Mouse (Mus musculus) monocyte, adult 2 months (primary cell): ENCODE measurements around the gene Cdh4.

Source experiments
- DNase-seq, 2 experiments: peaks; one replicate each; pipeline ENCODE4 v3.0.0; 2022; ENCODE audit warnings: low spot score in 2 of 2, low read depth in 1 of 2

The Cdh4 gene

DNA sequence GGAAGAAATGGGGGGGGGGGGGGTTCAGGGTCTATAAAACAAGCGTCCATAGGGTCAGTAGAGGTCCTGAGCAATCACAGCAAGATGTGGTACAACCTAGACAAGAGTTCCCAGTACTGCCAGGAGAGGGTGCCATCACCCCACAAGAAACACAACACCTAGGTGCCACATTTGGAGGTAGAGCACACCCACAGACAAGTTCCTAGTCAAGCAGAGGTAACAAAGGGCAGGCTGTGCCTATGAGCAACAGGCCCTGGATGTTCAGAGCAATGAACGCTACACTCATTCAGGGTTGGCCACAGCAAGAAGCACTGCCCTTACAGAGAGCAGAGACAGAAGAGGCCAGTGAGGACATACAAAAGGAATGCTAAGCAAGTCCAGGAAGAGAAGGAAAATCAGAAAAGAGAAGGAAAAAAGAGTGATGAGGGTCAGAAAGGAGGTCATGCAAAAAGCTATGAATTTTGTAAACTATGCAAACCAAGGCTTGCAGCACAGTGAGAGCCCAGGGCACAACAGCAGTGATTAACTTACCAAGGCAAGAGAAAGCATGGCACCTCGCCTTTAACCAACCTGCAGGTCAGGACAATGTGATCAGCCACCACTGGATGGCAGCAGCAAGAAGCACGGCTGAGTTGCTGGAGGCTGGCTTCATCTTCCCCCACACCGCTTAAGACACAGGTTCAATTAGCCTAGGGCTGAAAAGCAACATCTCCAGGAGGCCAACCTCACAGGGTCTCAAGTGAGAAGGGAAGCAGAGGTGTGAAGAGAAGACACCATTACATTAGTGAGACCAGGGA lies 474.8 kb downstream of the Cdh4 start:
- no peak for DNase-seq

DNA sequence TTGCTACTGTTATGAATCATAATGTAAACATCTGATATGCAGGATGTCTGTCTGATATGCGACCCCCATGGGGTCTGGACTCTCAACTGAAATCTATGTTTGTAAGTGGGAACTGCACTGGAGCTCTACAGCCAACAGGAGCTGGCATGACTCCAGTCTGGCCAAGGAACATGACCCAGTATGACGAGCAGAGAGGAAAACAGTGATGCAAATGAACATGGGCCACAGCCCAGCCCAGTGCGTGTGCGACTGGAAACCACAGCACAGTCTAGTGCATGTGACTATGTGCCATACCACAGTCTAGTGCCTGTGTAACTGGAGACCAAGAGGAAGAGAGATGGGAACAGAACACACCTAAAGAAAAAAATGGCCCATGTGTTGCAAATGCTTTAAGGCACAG lies 477.8 kb downstream of the Cdh4 start:
- no peak for DNase-seq

DNA sequence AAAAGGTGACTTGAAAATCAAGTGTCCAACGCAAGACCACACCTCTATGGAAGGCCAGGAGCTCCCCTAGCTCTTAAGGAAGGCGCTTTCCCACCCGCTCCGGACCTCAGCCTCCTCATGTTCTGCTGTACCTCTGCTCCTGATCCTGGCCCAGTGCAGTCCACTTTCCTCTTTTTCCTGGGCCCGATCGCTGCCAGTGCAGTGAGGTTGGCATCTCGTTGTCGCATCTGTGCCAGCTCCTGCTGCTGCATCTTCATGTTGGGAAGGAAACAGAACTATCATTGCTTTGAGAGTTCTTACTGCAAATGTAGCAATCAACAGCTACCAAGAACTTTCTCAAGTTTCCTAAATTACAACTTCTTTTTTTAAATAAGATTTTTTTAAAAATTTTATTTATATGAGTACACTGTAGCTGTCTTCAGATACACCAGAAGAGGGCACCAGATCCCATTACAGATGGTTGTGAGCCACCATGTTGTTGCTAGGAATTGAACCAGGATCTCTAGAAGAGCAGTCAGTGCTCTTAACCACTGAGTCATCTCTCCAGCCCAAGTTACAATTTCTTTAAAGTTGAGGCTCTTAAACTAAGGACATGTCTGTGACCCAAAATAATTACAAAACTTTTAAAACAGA lies 478.9 kb downstream of the Cdh4 start:
- DNase-seq = no peak

DNA sequence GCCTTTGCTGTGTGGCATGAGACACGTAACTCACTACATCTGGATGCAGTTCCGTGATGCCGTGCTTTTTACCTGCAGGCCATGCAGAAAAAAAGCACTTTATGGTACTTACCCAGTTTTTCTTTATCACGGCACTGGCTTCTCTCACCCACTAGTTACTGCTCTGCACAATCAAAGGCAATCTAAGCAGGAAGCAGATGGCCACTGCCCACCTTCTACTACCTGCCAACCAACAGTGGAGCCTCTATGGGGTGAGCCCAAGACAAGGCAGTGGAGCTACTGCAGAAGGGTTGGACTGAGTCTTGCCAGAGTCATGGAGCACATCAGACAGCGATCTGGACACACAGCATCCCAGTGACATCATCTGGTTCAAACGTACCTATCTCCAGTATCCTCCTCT lies 481.8 kb downstream of the Cdh4 start:
- DNase-seq = no peak

DNA sequence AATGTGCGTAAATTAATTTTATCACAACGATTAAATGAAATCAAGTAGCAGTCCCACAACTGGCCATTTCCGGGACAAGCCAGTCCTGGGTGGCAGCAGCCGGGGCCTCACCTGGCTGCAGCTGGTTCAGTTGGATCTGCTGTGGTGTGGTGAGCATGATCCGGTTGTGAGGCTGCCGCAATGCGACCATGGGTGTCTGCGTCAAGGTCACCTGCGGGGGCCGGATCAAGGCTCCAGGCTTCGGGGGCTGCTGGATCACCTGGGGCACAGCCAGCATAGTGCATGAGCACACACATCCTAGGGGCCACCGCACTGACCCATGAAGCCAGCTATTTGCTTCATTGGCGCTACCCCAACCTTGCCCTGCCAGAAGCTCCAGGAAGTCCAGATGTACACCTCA lies 486.9 kb downstream of the Cdh4 start:
- no peak for DNase-seq

- DNase-seq = no peak
These were observed 489.5 kb downstream of the Cdh4 start for GRCm38 (mm10) chr2:179931741-179932140.

GRCm38 (mm10) chr2:179934165-179934564 lies 491.9 kb downstream of the Cdh4 start:
- DNase-seq = no peak

DNA sequence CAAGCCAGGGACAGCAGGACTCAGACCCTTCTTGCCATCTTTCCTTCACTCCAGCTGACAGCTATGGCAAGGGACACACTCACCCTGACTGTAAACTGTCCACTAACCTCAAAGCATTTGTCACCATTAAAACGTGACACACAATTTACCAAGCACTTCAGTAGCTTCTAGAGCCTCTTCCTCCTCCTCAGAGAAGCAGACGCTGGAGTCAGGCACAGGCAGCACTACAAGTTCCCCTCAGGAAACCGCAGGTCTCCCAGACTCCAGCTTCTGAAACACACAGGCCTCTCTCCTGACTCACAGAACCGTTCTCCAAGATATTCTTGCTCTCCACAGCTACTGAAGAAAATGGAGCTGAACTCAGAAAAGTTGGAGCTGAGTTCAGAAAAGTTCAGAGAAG lies 494.9 kb downstream of the Cdh4 start:
- no peak for DNase-seq

GRCm38 (mm10) chr2:179941696-179942095 lies 499.5 kb downstream of the Cdh4 start:
- DNase-seq = no peak

DNA sequence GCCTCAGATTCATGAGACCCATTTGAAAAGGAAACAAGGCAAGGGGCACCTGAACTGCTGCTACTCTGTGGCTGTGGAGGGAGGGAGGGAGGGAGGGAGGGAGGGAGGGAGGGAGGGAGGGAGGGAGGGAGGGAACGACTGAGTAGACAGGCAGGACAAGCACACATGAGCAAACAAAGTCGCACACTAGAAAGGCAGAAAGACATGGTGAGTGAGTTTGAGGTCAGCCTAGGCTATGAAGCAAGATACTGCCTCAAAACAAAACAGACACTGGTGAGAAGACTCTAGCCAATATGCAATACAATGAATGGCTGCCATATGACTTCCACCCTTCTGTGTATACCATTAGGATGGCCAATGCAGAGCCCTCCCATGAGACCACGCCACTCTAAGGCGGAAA lies 502.8 kb downstream of the Cdh4 start:
- no peak for DNase-seq

DNA sequence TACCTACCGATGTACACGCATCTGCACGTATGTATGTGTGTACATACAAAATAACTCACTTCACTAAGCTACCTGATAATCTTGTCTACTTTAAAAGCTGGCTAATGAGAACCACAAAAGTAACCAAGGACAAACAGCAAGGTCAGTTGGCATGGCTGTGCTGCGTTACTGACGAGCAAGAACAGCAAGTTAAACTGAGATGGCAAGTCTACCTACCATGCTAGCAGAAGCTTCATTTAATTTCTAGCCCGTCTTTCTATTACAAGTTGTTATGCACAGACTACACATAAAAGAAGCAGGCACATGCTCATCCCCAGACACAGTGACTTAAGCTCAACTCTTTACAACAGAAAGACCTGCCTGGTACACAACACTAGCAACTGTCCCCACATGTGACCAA lies 504.3 kb downstream of the Cdh4 start:
- DNase-seq = no peak

GRCm38 (mm10) chr2:179947607-179948006 lies 505.4 kb downstream of the Cdh4 start:
- no peak for DNase-seq

DNA sequence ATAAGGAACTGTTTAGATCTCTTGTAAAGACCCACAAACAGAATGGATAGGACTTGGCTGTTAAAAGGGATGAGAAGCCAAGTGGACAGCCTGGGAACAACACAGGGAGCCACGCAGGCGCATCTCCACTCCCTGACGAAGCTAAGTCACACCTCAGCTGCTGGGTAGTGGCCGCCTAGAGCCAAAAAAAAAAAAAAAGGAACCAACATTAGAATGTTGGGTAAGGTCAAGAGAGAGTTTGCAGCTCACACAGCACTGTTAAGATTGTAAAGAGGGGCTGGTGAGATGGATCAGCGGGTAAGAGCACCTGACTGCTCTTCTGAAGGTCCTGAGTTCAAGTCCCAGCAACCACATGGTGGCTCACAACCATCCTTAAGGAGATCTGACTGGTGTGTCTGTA lies 506.6 kb downstream of the Cdh4 start:
- DNase-seq = no peak
